Mouse (Mus musculus) myocyte (in vitro differentiated cells): Measurements from ENCODE around the gene Chst12. TPM values are rescaled to one million over a fixed set of nuclear protein-coding genes. Genes with fewer than 3 reads are reported as not detected.

Experiments used
- H3K27me3 ChIP-seq: one replicate; pipeline ENCODE4 v1.6.1; 2011; ENCODE audit not compliant: control insufficient read depth, insufficient read depth, insufficient read length
- H3K36me3 ChIP-seq: one replicate; pipeline ENCODE4 v1.6.1; 2011; ENCODE audit not compliant: control insufficient read depth, insufficient read depth
- H3K4me2 ChIP-seq: one replicate; pipeline ENCODE4 v1.6.1; 2011; ENCODE audit warnings: low read depth, control low read depth
- H3K4me3 ChIP-seq: one replicate; pipeline ENCODE4 v1.5.1; 2011; ENCODE audit warnings: mild to moderate bottlenecking, control low read depth, moderate library complexity
- H3K79me2 ChIP-seq: one replicate; pipeline ENCODE4 v1.6.1; 2011; ENCODE audit not compliant: control insufficient read depth, insufficient read depth
- H3ac ChIP-seq: one replicate; pipeline ENCODE4 v1.6.1; 2011; ENCODE audit not compliant: control insufficient read depth, insufficient read length
- CEBPB ChIP-seq: IDR thresholded peaks from 2 replicates; pipeline ENCODE4 v1.6.1; 2011; ENCODE audit warnings: mild to moderate bottlenecking, moderate library complexity; ENCODE audit not compliant: poor library complexity, insufficient read depth, severe bottlenecking
- E2F4 ChIP-seq: IDR thresholded peaks from one replicate; pipeline ENCODE4 v1.6.1; 2011; ENCODE audit warnings: mild to moderate bottlenecking, control low read depth, moderate library complexity; ENCODE audit not compliant: insufficient read depth
- MAX ChIP-seq: IDR thresholded peaks from one replicate; pipeline ENCODE4 v1.6.1; 2011; ENCODE audit warnings: low read depth, mild to moderate bottlenecking, control low read depth
- MYOD1 ChIP-seq, 3 experiments: IDR thresholded peaks; one replicate each; pipeline ENCODE4 v1.6.1; 2011; ENCODE audit warnings: control low read depth in 2 of 3, low read depth in 2 of 3, mild to moderate bottlenecking in 2 of 3, moderate library complexity in 1 of 3; ENCODE audit not compliant: insufficient read length in 2 of 3, control insufficient read depth in 1 of 3
- MYOG ChIP-seq, 3 experiments: IDR thresholded peaks; one replicate each; pipeline ENCODE4 v1.6.1; 2011; ENCODE audit warnings: control low read depth in 2 of 3, low read depth in 2 of 3, mild to moderate bottlenecking in 2 of 3; ENCODE audit not compliant: insufficient read length in 2 of 3, control insufficient read depth in 1 of 3, insufficient read depth in 1 of 3
- POLR2A ChIP-seq: IDR thresholded peaks from one replicate; pipeline ENCODE4 v1.6.1; 2011; ENCODE audit warnings: low read depth, mild to moderate bottlenecking, control low read depth, moderate library complexity; ENCODE audit not compliant: insufficient read length
- POLR2AphosphoS2 ChIP-seq: IDR thresholded peaks from one replicate; pipeline ENCODE4 v1.6.1; 2011; ENCODE audit warnings: low read depth, control low read depth; ENCODE audit not compliant: insufficient read length
- REST ChIP-seq: IDR thresholded peaks from one replicate; pipeline ENCODE4 v1.6.1; 2011; ENCODE audit warnings: mild to moderate bottlenecking, control low read depth, moderate library complexity; ENCODE audit not compliant: insufficient read depth, insufficient read length
- SRF ChIP-seq: IDR thresholded peaks from one replicate; pipeline ENCODE4 v1.6.1; 2011; ENCODE audit warnings: low read depth; ENCODE audit not compliant: control insufficient read depth, insufficient read length
- TCF12 ChIP-seq: IDR thresholded peaks from one replicate; pipeline ENCODE4 v1.6.1; 2011; ENCODE audit warnings: mild to moderate bottlenecking, control low read depth; ENCODE audit not compliant: poor library complexity, insufficient read depth, severe bottlenecking
- TCF3 ChIP-seq: IDR thresholded peaks from one replicate; pipeline ENCODE4 v1.6.1; 2011; ENCODE audit warnings: low read depth, control low read depth; ENCODE audit not compliant: insufficient read length
- USF1 ChIP-seq: IDR thresholded peaks from one replicate; pipeline ENCODE4 v1.6.1; 2011; ENCODE audit warnings: low read depth, mild to moderate bottlenecking, control low read depth, moderate library complexity
- polyA plus RNA-seq: library from polyadenylated mRNA; unstranded; fragments of >200 nt; fragmentation: generic; extraction: Trizol; gene quantifications from one replicate; pipeline ENCODE4 v1.2.1, GENCODE M21; 2012; ENCODE audit warnings: missing spikeins

The Chst12 gene
- polyA plus RNA-seq, 1 experiment: 9.0 TPM

DNA sequence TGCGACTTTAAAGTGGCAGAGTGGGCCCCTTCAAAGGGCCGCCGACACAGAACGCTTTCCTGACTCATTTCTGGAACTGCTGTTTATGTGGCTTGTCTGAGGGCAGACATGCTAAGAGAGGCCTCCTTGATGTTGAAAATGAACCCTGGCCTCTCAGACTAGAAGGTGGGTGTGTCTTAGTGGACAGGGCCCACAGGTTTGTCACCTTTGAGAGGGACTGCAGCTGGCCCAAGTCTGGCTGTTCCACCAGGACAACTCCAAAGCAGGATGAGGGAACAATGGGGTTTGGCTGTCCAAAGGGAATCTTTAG lies 12.5 kb downstream of the Chst12 start:
- Histone ChIP-seq H3K36me3 (no peaks in the 10 kb centered on the region), H3K79me2 (no peaks in the 10 kb centered on the region)

DNA sequence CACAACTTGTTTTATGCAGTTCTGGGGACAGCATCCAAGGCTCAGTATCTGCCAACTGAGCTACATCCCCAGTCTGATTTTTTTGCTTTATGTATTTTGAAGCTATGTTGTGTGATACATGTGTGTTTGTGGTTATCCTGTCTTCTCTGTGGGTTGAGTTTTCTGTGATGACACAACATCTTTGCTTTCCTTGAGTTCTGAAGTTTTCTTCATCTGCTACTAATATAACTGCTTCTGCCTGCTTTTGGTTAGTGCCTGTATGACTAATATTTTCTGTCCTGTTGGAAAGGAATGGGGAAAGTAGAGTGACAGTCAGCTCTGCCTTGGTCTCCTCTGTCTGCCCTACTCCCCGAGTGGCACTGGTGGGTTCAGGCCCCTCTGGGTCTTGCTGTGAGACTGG lies 15.8 kb downstream of the Chst12 start:
- no peak overlapping the region for H3ac ChIP-seq
- no peak for TF ChIP-seq SRF
- no peak for TF ChIP-seq MAX
- no peak overlapping the region for H3K4me2 ChIP-seq
- H3K36me3 ChIP-seq: no peaks in the 10 kb centered on the region
- H3K79me2 ChIP-seq: no peaks in the 10 kb centered on the region
- H3K27me3 ChIP-seq: no peaks in the 10 kb centered on the region
- no peak overlapping the region for H3K4me3 ChIP-seq

More for the DNA sequence above, 12.5 kb downstream of the Chst12 start:
- no peak overlapping the region for H3K4me2 ChIP-seq
- no peak overlapping the region for H3ac ChIP-seq
- H3K27me3 ChIP-seq: no peaks in the 10 kb centered on the region
- no peak overlapping the region for H3K4me3 ChIP-seq
- no peak for TF ChIP-seq MYOD1 (IDR thresholded peaks at IDR 0.05; ENCODE audit: control insufficient read depth in 1 of 3, insufficient read length in 2 of 3, low read depth in 2 of 3)
- TF ChIP-seq MYOG (IDR thresholded peaks at IDR 0.05; ENCODE audit: control insufficient read depth in 1 of 3, insufficient read depth in 1 of 3, insufficient read length in 2 of 3, low read depth in 2 of 3): no peak
- TF ChIP-seq E2F4: no peak
- no peak for TF ChIP-seq CEBPB
- TF ChIP-seq MAX: no peak
- no peak for TF ChIP-seq REST
- no peak for TF ChIP-seq TCF12
- no peak for TF ChIP-seq POLR2A
- TF ChIP-seq SRF: no peak
- no peak for TF ChIP-seq TCF3

DNA sequence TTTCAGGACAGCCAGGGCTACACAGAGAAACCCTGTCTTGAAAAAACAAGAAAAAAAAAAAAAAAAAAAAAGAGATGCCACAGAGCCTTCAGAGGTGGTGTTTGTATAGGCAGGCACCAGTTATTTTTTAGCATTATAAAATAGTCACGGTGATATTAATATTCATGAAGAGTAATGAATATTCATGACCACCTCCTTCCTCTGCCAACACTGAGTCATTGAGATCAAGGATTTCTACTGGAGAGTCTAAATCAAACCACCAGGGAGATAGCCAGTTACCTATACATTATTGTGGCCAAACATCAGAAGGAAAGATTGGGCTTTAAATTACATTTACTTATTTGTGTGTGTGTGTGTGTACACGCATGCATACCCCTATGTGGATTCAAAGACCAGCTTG lies 21.4 kb downstream of the Chst12 start:
- TF ChIP-seq MYOD1 (IDR thresholded peaks at IDR 0.05; ENCODE audit: control insufficient read depth in 1 of 3, insufficient read length in 2 of 3, low read depth in 2 of 3): no peak
- no peak for TF ChIP-seq USF1
- no peak for TF ChIP-seq MAX
- TF ChIP-seq POLR2AphosphoS2: no peak
- TF ChIP-seq MYOG (IDR thresholded peaks at IDR 0.05; ENCODE audit: control insufficient read depth in 1 of 3, insufficient read depth in 1 of 3, insufficient read length in 2 of 3, low read depth in 2 of 3): no peak
- Histone ChIP-seq H3ac (no peak overlapping the region), H3K4me3 (no peak overlapping the region), H3K79me2 (no peaks in the 10 kb centered on the region), H3K36me3 (no peaks in the 10 kb centered on the region), H3K4me2 (no peak overlapping the region), H3K27me3 (no peaks in the 10 kb centered on the region)

DNA sequence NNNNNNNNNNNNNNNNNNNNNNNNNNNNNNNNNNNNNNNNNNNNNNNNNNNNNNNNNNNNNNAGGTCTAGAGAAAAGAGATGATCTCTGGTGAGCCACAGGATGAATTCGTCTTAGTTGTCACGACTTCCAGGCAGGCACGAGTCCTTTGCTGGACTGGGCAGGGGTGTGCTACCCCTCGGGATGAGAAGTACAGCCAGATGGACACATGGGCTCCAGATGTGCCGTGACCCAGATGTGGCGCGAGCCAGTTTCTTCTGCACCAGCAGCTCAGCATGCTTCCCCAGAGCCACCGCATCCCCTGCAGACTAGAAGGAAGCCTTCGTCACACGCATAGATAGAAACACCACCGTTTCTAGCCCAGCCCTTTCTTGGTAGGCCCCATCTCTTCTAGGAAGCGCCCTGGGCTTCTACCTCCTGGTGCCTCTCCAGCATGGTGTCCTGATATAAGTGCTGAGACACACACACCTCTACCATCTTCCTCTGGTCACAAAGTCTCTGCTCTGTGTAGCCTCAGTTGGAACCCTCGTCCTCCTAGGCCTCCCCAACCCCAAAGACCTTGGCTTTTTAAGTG lies 32.8 kb downstream of the Chst12 start:
- Histone ChIP-seq H3K27me3 (no peaks in the 10 kb centered on the region), H3K36me3 (no peaks in the 10 kb centered on the region), H3K79me2 (no peaks in the 10 kb centered on the region), H3K4me2 (no peak overlapping the region), H3ac (no peak overlapping the region), H3K4me3 (no peak overlapping the region)
- TF ChIP-seq TCF3: no peak
- no peak for TF ChIP-seq MYOG (IDR thresholded peaks at IDR 0.05; ENCODE audit: control insufficient read depth in 1 of 3, insufficient read depth in 1 of 3, insufficient read length in 2 of 3, low read depth in 2 of 3)
- TF ChIP-seq CEBPB: no peak
- no peak for TF ChIP-seq MYOD1 (IDR thresholded peaks at IDR 0.05; ENCODE audit: control insufficient read depth in 1 of 3, insufficient read length in 2 of 3, low read depth in 2 of 3)
- TF ChIP-seq POLR2AphosphoS2: no peak
- TF ChIP-seq TCF12: no peak
- TF ChIP-seq USF1: no peak
- no peak for TF ChIP-seq REST
- TF ChIP-seq SRF: no peak
- TF ChIP-seq POLR2A: no peak
- no peak for TF ChIP-seq E2F4
- no peak for TF ChIP-seq MAX

DNA sequence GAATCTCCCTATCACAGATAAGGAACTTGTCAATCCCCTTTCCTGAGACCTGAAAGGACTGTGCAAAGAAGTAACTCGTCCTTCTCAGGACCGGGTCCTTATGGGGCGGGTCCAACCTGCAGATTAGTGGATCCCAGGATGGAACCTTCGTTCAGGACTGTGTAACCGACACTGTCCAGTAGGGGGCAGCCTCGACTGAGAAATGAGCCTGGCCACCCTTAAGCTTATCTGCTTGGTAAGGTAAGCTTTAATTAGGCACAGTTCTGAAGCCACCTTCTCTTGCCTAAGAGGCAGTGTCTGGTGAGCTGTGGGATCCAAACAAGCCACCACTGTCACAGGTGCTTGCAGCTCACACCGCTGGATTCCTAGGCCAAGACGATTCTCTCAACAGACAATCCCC lies 34.8 kb downstream of the Chst12 start:
- Histone ChIP-seq H3K79me2 (no peaks in the 10 kb centered on the region), H3K4me2 (no peak overlapping the region), H3ac (no peak overlapping the region), H3K27me3 (no peaks in the 10 kb centered on the region), H3K4me3 (no peak overlapping the region), H3K36me3 (no peaks in the 10 kb centered on the region)
- TF ChIP-seq TCF3 (no peak), E2F4 (no peak), POLR2A (no peak), REST (no peak), USF1 (no peak), MYOD1 (IDR thresholded peaks at IDR 0.05; ENCODE audit: control insufficient read depth in 1 of 3, insufficient read length in 2 of 3, low read depth in 2 of 3) (no peak), TCF12 (no peak)
